Mouse (Mus musculus) urinary bladder, adult 18-20 months (tissue): ENCODE results near the gene Panx1.

ENCODE experiments used
- DNase-seq, 2 experiments: peaks; one replicate each; pipeline ENCODE4 v3.0.0; 2022; ENCODE audit warnings: low spot score in 2 of 2, mixed read lengths in 2 of 2

Panx1 gene

DNA sequence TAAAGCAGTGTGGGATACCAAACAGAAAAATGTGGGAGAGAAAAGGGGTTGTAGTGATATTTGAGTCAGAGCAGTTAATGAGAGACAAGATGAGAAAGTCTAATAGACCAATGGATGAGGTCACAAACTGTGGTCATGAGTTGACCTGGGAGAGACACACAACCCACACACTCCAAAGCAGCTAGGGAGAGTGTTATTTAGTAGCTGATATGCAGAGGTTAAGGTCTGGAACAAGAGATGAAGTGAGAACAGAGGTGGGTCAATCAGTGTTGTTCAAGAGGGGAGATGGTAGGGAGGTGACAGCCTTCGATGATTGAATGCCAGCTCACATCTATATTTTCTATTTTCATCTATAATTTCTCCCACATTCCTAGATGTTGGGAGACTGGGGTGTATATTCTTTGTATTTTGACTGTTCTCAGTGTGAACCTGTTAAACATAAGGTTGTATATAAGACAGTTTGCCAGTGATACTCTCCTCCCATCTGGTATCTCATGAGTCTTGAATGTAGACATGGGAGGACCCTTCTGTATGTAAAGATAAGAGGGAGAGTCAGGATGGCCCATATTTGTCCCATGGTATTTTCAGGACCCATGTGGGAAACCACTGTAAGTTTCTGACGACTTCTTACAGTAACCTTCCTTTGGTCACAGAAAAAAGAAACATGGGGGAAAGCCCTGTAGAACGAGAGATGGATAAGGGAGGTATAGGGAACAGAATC, 74.3 kb downstream of the Panx1 start:
- no peak for DNase-seq

DNA sequence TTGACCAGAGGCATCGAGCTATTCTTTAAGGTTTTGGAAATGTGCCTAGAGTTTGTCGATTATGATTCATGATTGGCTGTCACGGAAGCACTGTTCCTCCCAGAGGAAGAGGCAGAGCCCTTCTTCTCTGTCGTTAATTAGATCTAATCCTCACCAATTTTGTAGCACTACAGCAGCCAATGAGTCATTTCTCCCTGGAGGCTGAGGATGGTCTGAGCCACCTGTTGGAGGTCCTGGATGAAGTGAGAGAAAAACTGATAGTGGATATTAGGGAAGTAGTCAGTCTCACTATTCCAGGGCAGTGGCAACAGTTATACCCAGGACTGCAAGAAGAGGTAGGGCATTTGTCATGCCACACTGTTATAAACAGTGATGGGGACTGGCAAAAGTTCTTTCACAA, 75.1 kb downstream of the Panx1 start:
- DNase-seq, result no peak

DNA sequence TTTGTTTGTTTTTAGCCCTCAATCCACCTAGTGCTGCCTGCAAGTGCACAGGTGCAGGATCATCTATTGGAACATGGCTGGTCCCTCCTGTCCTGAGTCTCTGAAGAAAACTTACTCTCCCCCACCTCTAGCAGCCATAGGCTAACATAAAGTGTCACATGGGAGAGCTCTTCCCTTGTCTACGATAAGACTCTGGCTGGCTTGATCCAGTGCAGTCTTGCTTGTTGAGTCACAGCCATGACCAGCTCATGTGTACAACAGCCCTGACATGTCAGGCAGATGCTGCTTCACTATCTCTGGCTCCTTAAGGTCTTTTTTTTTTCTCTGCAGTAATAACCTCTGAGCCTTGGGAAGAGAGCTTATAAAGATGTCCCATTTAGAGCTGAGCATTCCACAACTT, 77.7 kb downstream of the Panx1 start:
- DNase-seq, result no peak

DNA sequence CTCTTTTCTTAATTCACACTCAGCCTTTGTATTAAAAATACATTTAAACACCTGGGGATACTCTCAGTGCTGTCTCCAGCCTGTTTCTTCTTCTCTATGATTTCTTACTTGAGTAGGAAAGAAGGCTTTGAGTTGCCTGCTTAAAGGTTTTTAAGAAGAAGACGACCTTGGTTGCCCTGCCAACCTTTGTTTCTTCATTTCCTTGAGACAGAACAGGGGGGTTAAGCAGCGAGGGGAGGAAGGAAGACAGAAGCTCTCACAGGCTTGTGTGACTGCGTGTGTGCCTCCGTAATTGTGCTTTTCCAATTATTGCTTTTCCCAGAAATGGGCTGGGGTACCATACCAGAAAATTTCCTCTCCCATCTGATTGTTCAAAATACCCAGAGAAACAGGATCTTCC, 78.5 kb downstream of the Panx1 start:
- no peak for DNase-seq

DNA sequence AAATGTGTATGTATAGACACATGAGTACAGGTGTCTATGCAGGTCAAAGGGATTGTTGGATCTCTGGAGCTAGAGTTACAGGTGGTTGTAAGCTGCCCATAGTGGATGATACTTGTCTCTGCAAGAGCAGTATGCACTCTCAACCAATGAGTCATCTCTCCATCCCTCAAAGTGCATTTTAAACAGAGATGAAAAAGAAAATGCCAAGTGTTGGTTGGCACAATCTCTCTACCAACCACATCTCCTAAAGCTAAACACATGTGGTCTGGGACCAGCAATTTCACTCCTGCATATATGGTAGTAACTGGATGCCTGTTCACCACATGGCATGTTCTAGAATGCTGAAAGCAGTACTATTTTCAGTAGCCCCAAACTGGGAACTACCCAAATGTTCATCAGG, 79.9 kb downstream of the Panx1 start:
- DNase-seq, result no peak

DNA sequence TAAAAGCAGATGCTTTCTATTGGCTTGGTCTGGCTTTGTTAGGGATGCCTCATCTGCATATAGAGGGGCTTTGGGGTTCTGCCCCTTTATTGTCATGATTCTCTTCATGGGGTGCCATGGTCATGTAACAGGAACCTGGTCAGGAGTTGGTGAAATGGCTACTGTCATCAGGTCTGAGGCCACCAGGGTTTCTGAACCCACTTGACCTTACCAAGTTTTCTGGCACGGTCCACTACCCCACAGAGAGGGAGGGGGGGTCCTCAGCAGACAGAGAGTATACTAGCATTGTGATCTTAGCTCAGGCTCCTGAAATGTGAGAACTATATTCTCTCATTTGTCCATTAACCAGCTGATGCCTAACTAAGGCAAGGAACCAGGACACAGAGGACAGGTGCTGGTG, 82.5 kb downstream of the Panx1 start:
- no peak for DNase-seq

DNA sequence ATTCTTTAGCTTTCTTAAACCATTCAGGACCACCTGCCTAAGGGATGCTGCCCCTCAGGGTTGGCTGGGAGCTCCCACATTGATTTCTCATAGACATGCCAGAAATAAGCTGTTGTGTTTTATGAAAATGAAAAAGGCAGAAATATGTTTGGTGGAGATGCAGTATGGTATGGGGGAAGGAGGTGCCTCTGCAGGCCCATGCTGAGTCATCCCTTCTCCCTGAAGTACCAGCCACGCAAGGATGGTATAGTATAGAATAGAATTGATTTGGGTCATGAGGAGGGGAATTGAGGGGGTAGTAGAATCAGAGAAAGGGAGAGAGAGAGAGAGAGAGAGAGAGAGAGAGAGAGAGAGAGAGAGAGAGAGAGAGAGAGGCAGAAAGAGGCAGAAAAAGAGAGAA, 90.6 kb downstream of the Panx1 start:
- DNase-seq, result no peak
